20 mouse cellular contexts compared by ENCODE assay signal in genomic region chr8:122955195-122955594, GRCm38 (mm10).
DNase-seq lines count a peak whose midpoint lies in the region; ATAC-seq and TF ChIP-seq lines count a peak whose summit lies in the region.
"Had no signal": no experiment of that assay in that cellular context is flagged by ENCODE, and none has a peak within 500 bp of the region (broad histone marks: within the 10 kb centered on the region; RNA-seq: fewer than 3 reads in every experiment).

No protein-coding gene starts in this region.

- no peak overlapping the region for H3K9ac ChIP-seq in liver, embryonic 13.5 days
- no peak overlapping the region for H3K9ac ChIP-seq in liver, embryonic 12.5 days
- no peak overlapping the region for H3K9ac ChIP-seq in midbrain, embryonic 11.5 days (ENCODE audit: low read length)
- H3K9ac ChIP-seq: embryonic facial prominence, embryonic 12.5 days; forebrain, embryonic 13.5 days; forebrain, embryonic 15.5 days had no signal

- DNase-seq in layer of hippocampus, adult 2 months (ENCODE audit: low spot score in 2 of 2) = no peak
- DNase-seq in layer of hippocampus, adult 9-11 months = no peak
- DNase-seq in liver, embryonic 13.5 days = no peak
- peak; percentile 53 for DNase-seq in midbrain, embryonic 11.5 days (ENCODE audit: low spot score, missing footprints)
- no peak for DNase-seq in midbrain, embryonic 10.5 days (ENCODE audit: low spot score)
- DNase-seq in retina, postnatal 1 day = no peak
- DNase-seq: adrenal gland, adult 8-10 months; adrenal gland, postnatal 36 days; cerebellum, adult 11-12 months; cerebellum, adult 2 months; cerebellum, adult 9-10 months; cerebellum, postnatal 10 days; cerebellum, postnatal 25 days had no signal

- H3K27ac ChIP-seq in layer of hippocampus, adult 2 months = peak overlapping the region; percentile 55
- H3K27ac ChIP-seq in liver, embryonic 13.5 days = no peak overlapping the region; the same call in 1 of the 2 replicates
- no peak overlapping the region for H3K27ac ChIP-seq in liver, embryonic 12.5 days
- no peak overlapping the region for H3K27ac ChIP-seq in midbrain, embryonic 11.5 days (ENCODE audit: low read depth, low read length)
- no peak overlapping the region for H3K27ac ChIP-seq in midbrain, embryonic 10.5 days (replicated peaks)
- H3K27ac ChIP-seq: embryonic facial prominence, embryonic 10.5 days; embryonic facial prominence, embryonic 12.5 days; forebrain, embryonic 15.5 days had no signal

- TF ChIP-seq CTCF in layer of hippocampus, adult 2 months (conservative IDR thresholded peaks at IDR 0.05) = no peak

- H3K9me3 ChIP-seq in liver, embryonic 13.5 days (replicated peaks) = no peaks in the 10 kb centered on the region
- no peaks in the 10 kb centered on the region for H3K9me3 ChIP-seq in liver, embryonic 12.5 days (replicated peaks)
- no peaks in the 10 kb centered on the region for H3K9me3 ChIP-seq in midbrain, embryonic 11.5 days (ENCODE audit: control insufficient read depth, low read length)
- no peaks in the 10 kb centered on the region for H3K9me3 ChIP-seq in midbrain, embryonic 10.5 days (replicated peaks)
- H3K9me3 ChIP-seq: embryonic facial prominence, embryonic 10.5 days; embryonic facial prominence, embryonic 12.5 days; forebrain, embryonic 13.5 days; forebrain, embryonic 15.5 days had no signal

- ATAC-seq in liver, embryonic 13.5 days (ENCODE audit: low read depth) = 0 out of 2 replicates have a peak, but pooled peaks have one; percentile 27
- no peak for ATAC-seq in liver, embryonic 12.5 days
- no peak for ATAC-seq in midbrain, embryonic 11.5 days (ENCODE audit: low FRiP score)
- 0 out of 2 replicates have a peak, but pooled peaks have one; percentile 21 for ATAC-seq in megakaryocyte-erythroid progenitor cell, adult 5-6 weeks (replicated peaks; ENCODE audit: low FRiP score, low TSS enrichment, poor library complexity, severe bottlenecking)
- ATAC-seq: forebrain, embryonic 13.5 days; forebrain, embryonic 15.5 days; Patski had no signal

- no peaks in the 10 kb centered on the region for H3K27me3 ChIP-seq in liver, embryonic 13.5 days
- no peaks in the 10 kb centered on the region for H3K27me3 ChIP-seq in liver, embryonic 12.5 days (replicated peaks)
- no peaks in the 10 kb centered on the region for H3K27me3 ChIP-seq in midbrain, embryonic 11.5 days (ENCODE audit: control insufficient read depth, insufficient read depth, low read length)
- no peaks in the 10 kb centered on the region for H3K27me3 ChIP-seq in midbrain, embryonic 10.5 days (ENCODE audit: low read depth, poor library complexity, severe bottlenecking)
- H3K27me3 ChIP-seq: embryonic facial prominence, embryonic 12.5 days; forebrain, embryonic 13.5 days; forebrain, embryonic 15.5 days; Patski had no signal

- H3K36me3 ChIP-seq in liver, embryonic 13.5 days = no peaks in the 10 kb centered on the region
- no peaks in the 10 kb centered on the region for H3K36me3 ChIP-seq in liver, embryonic 12.5 days
- H3K36me3 ChIP-seq in midbrain, embryonic 11.5 days (ENCODE audit: control insufficient read depth, insufficient read depth, low read length) = no peaks in the 10 kb centered on the region
- no peaks in the 10 kb centered on the region for H3K36me3 ChIP-seq in midbrain, embryonic 10.5 days
- H3K36me3 ChIP-seq: embryonic facial prominence, embryonic 10.5 days; embryonic facial prominence, embryonic 12.5 days; forebrain, embryonic 15.5 days had no signal

- H3K4me1 ChIP-seq in liver, embryonic 13.5 days (replicated peaks) = peaks cover 86% of the 10 kb centered on the region
- H3K4me1 ChIP-seq in liver, embryonic 12.5 days = peaks cover 93% of the 10 kb centered on the region
- no peaks in the 10 kb centered on the region for H3K4me1 ChIP-seq in midbrain, embryonic 11.5 days (ENCODE audit: control insufficient read depth, insufficient read depth, low read length)
- H3K4me1 ChIP-seq in midbrain, embryonic 10.5 days = peaks cover 11% of the 10 kb centered on the region; the same call in 1 of the 2 replicates

- no peak overlapping the region for H3K4me3 ChIP-seq in layer of hippocampus, adult 2 months
- no peak overlapping the region for H3K4me3 ChIP-seq in liver, embryonic 13.5 days (replicated peaks)
- no peak overlapping the region for H3K4me3 ChIP-seq in liver, embryonic 12.5 days
- no peak overlapping the region for H3K4me3 ChIP-seq in midbrain, embryonic 11.5 days (ENCODE audit: low read depth, low read length)
- H3K4me3 ChIP-seq in midbrain, embryonic 10.5 days = no peak overlapping the region
- H3K4me3 ChIP-seq: embryonic facial prominence, embryonic 10.5 days; embryonic facial prominence, embryonic 12.5 days; forebrain, embryonic 13.5 days; forebrain, embryonic 15.5 days had no signal

- no peak overlapping the region for H3K4me2 ChIP-seq in liver, embryonic 13.5 days
- H3K4me2 ChIP-seq in liver, embryonic 12.5 days = no peak overlapping the region
- no peak overlapping the region for H3K4me2 ChIP-seq in midbrain, embryonic 11.5 days
- H3K4me2 ChIP-seq: embryonic facial prominence, embryonic 12.5 days; forebrain, embryonic 13.5 days; forebrain, embryonic 15.5 days had no signal

Comparison
In these comparisons a context has a peak if more than half of its experiments do, and no peak if none do; other contexts are left out.
1. ATAC-seq: peak in liver, embryonic 13.5 days (single experiment) and megakaryocyte-erythroid progenitor cell, adult 5-6 weeks (single experiment); none in liver, embryonic 12.5 days (single experiment) and midbrain, embryonic 11.5 days (single experiment).